Mouse (Mus musculus): ENCODE data around the gene Ndufs2.

DNA sequence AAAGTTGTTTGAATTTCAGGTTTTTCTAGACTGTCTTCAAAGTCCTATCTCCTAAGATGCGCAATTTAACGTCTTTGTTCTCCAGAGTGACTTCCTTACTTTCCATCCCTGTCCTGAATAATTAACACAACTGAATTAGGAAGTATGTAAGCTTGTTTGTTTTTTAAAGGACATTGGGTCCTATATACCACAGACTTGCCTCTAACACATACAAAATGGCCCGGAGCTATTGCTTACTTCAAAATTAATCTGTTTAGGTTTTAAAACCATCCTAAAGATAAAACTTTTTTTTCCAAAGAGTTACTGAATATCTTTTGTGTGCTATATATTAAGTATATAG is 43.8 kb upstream of the Ndufs2 start:
- TF ChIP-seq CTCF (IDR thresholded peaks at IDR 0.05; ENCODE audit: control insufficient read depth, insufficient read depth, insufficient read length): no peak
- TF ChIP-seq MAX (IDR thresholded peaks at IDR 0.05): no peak
- no peak for TF ChIP-seq MYOD1 (IDR thresholded peaks at IDR 0.05; ENCODE audit: control insufficient read depth, insufficient read length, low read depth)
- TF ChIP-seq FOSL1 (IDR thresholded peaks at IDR 0.05; ENCODE audit: insufficient read depth, low read length, poor library complexity, severe bottlenecking): no peak

All from C2C12 (cell line).